Mouse (Mus musculus): Measurements from ENCODE around the gene Smarcal1. TPM values are rescaled to one million over a fixed set of nuclear protein-coding genes. Genes with fewer than 3 reads are reported as not detected.

The Smarcal1 gene
- total RNA-seq, 2 experiments from 2014 or later, result 16.3 to 24.6 TPM

Other genes with a start within 250 kb of the Smarcal1 start
- under 1 TPM; 0.14 to 0.28 TPM for gene March4, start 46.3 kb upstream of the Smarcal1 start, total RNA-seq (2021)
- gene Ankar, start 117.3 kb downstream of the Smarcal1 start, total RNA-seq (2021), result not detected
- 100 to 1,000 TPM; 943 to 945 TPM for gene Rpl37a, start 128.0 kb downstream of the Smarcal1 start, total RNA-seq (2021)
- gene Igfbp2, start 241.3 kb downstream of the Smarcal1 start, total RNA-seq (2021), result 1 to 10 TPM; 7.0 to 8.3 TPM

All from gastrocnemius, postnatal 10 days (tissue).